Mouse (Mus musculus) erythroblast, embryonic 14.5 days (primary cell): ENCODE measurements around the gene Iqcm.
"Not testable (repeated sequence)": the region's sequence is repeated elsewhere in the genome, so short reads cannot be mapped to it uniquely, and the experiment has no call there.

Experiments
- GATA1 ChIP-seq: IDR thresholded peaks from 2 replicates; pipeline ENCODE4 v1.6.1; 2012; ENCODE audit warnings: low read length, inconsistent platforms, mixed read lengths
- TAL1 ChIP-seq: IDR thresholded peaks from 3 replicates; pipeline ENCODE4 v1.6.1; 2012; ENCODE audit warnings: low read length, inconsistent platforms, mixed read lengths

- TF ChIP-seq GATA1, TAL1: not testable (repeated sequence)
Measured at GRCm38 (mm10) chr8:75415696-75416095, 32.8 kb upstream of the Iqcm start.
